Mouse (Mus musculus): ENCODE measurements around the gene Fam228a. TPM values are rescaled to one million over a fixed set of nuclear protein-coding genes. Genes with fewer than 3 reads are reported as not detected.

Gene Fam228a
- polyA plus RNA-seq, 1 experiment from 2014 or later = 0.52 TPM

GRCm38 (mm10) chr12:4685441-4685840 lies 52.8 kb downstream of the Fam228a start:
- Histone ChIP-seq H3K27ac (no peak overlapping the region), H3K9me3 (no peaks in the 10 kb centered on the region), H3K9ac (no peak overlapping the region), H3K4me1 (no peaks in the 10 kb centered on the region), H3K4me3 (no peak overlapping the region), H3K4me2 (no peak overlapping the region), H3K36me3 (no peaks in the 10 kb centered on the region), H3K27me3 (no peaks in the 10 kb centered on the region)
- 85% methylated on average over 4 of the region's 4 CpGs for WGBS
- no peak for ATAC-seq (ENCODE audit: borderline replicate concordance, extremely low read depth, low FRiP score, low TSS enrichment)

DNA sequence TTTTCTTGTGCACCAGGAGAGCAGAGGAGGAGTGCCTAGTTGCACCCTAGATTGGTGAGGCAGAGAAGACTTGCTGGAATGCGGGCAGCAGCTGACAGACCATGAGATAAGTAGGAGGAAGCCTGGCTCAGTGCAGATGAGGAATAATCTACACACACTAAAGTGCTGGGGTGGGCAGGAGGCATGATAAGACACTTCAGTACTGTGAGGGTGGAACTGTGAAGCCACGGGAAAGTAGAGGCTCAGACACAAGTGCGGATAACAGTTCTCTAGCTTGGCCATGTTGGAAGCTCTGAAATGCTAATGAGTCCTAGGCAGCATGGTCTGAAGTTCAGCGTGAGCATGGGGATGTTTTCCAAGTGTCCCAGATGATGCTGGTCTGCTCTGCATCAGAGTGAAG lies 58.3 kb downstream of the Fam228a start:
- no peak overlapping the region for H3K9ac ChIP-seq
- no peak overlapping the region for H3K27ac ChIP-seq

GRCm38 (mm10) chr12:4676336-4676735 lies 61.9 kb downstream of the Fam228a start:
- H3K36me3 ChIP-seq = peaks cover 54% of the 10 kb centered on the region
- H3K4me3 ChIP-seq = no peak overlapping the region
- WGBS = 78% methylated on average over 1 of the region's 1 CpGs
- H3K27ac ChIP-seq = no peak overlapping the region
- no peak overlapping the region for H3K4me2 ChIP-seq
- H3K4me1 ChIP-seq = no peaks in the 10 kb centered on the region
- H3K9ac ChIP-seq = no peak overlapping the region
- ATAC-seq (ENCODE audit: borderline replicate concordance, extremely low read depth, low FRiP score, low TSS enrichment) = no peak
- no peaks in the 10 kb centered on the region for H3K27me3 ChIP-seq
- no peaks in the 10 kb centered on the region for H3K9me3 ChIP-seq

More for the DNA sequence above, 58.3 kb downstream of the Fam228a start:
- Histone ChIP-seq H3K9me3 (no peaks in the 10 kb centered on the region), H3K4me2 (no peak overlapping the region), H3K4me3 (no peak overlapping the region), H3K27me3 (no peaks in the 10 kb centered on the region), H3K4me1 (no peaks in the 10 kb centered on the region), H3K36me3 (peaks cover 29% of the 10 kb centered on the region)
- ATAC-seq (ENCODE audit: borderline replicate concordance, extremely low read depth, low FRiP score, low TSS enrichment) = no peak; the same call in 1 of the 2 replicates
- 60% methylated on average over 4 of the region's 4 CpGs for WGBS

DNA sequence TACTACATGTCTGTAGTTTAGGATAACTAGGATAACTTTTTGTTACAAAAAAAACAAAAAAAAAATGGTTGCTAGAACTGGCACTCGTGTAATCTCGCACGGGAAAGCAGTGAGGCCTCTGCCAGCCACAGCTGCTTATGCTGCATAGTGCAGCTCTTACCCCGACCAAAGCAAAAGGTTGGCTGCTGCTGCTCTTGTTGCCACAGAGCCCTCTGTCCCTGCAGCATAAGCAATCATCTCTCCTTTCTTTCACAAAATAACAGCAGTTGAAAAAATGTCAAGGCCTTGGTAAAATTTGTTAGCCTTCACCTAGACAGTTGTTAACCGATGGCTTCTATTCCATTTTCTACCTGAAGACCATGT lies 72.6 kb downstream of the Fam228a start:
- 73% methylated on average over 5 of the region's 5 CpGs for WGBS
- H3K4me2 ChIP-seq = no peak overlapping the region
- no peak overlapping the region for H3K27ac ChIP-seq
- no peaks in the 10 kb centered on the region for H3K27me3 ChIP-seq
- no peak overlapping the region for H3K9ac ChIP-seq
- H3K4me1 ChIP-seq = no peaks in the 10 kb centered on the region
- H3K4me3 ChIP-seq = no peak overlapping the region
- peaks cover 38% of the 10 kb centered on the region for H3K36me3 ChIP-seq
- no peak for ATAC-seq (ENCODE audit: borderline replicate concordance, extremely low read depth, low FRiP score, low TSS enrichment)
- H3K9me3 ChIP-seq = no peaks in the 10 kb centered on the region

DNA sequence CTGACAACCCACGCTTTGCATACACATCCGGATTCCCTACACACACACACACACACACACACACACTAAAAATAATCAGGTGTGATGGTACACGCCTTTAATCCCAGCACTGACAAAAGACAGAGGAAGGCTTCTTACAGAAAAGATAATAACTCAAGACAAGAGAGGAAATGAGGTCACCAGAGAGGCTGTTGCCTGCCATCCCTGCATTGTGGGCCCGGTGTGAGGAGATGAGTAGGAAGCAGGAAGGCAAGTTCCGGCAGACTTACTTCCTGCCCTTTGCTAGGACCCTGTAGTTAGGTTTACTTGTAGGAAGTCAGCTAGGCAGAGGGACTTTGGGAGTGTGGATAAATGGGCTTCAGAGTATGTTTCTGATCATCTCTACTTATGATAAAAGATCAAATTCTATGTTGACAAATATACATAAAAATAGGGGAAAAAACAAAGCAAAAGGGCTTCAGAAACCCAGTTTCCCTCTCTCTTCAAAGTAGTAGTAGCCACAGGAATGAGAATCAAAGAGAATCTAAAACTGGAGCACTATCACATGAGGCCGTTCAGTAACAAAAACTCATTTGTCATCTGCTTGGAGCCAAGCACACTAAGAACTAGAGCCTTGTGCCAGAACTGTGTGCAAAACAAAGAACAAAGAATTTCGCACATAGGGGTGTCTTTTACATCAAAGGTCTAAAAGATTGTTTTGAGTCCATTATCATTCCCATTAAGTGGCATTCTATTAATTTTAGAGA lies 73.1 kb downstream of the Fam228a start:
- no peaks in the 10 kb centered on the region for H3K27me3 ChIP-seq
- peaks cover 41% of the 10 kb centered on the region for H3K36me3 ChIP-seq
- H3K27ac ChIP-seq = no peak overlapping the region
- no peak overlapping the region for H3K4me3 ChIP-seq
- H3K4me2 ChIP-seq = no peak overlapping the region
- H3K9me3 ChIP-seq = no peaks in the 10 kb centered on the region
- ATAC-seq (ENCODE audit: borderline replicate concordance, extremely low read depth, low FRiP score, low TSS enrichment) = no peak
- WGBS = 48% methylated on average over 7 of the region's 7 CpGs
- no peak overlapping the region for H3K9ac ChIP-seq
- H3K4me1 ChIP-seq = no peaks in the 10 kb centered on the region

Other genes starting within 250 kb of the Fam228a start
- gene Itsn2, start 145.8 kb downstream of the Fam228a start, polyA plus RNA-seq (2015; fragmentation: Nextera tagmentation; extraction: Ambion mirVana) = 37.9 and 42.2 TPM in 2 replicates
- not detected in 2 replicates for gene Gm3625, start 145.5 kb downstream of the Fam228a start, polyA plus RNA-seq (2015; fragmentation: Nextera tagmentation; extraction: Ambion mirVana)
- gene Pfn4, start 30.6 kb upstream of the Fam228a start, polyA plus RNA-seq (2015; fragmentation: Nextera tagmentation; extraction: Ambion mirVana) = 1.7 and 1.8 TPM in 2 replicates
- 1.5 and 2.5 TPM in 2 replicates for gene Fam228b, start 30.8 kb upstream of the Fam228a start, polyA plus RNA-seq (2015; fragmentation: Nextera tagmentation; extraction: Ambion mirVana)
- 169 and 188 TPM in 2 replicates for gene Sf3b6, start 79.1 kb upstream of the Fam228a start, polyA plus RNA-seq (2015; fragmentation: Nextera tagmentation; extraction: Ambion mirVana)
- gene Fkbp1b, start 103.2 kb upstream of the Fam228a start, polyA plus RNA-seq (2015; fragmentation: Nextera tagmentation; extraction: Ambion mirVana) = 7.4 and 8.5 TPM in 2 replicates
- gene Wdcp, start 104.9 kb upstream of the Fam228a start, polyA plus RNA-seq (2015; fragmentation: Nextera tagmentation; extraction: Ambion mirVana) = 16.7 and 18.9 TPM in 2 replicates
- gene Mfsd2b, start 135.9 kb upstream of the Fam228a start, polyA plus RNA-seq (2015; fragmentation: Nextera tagmentation; extraction: Ambion mirVana) = 2.1 and 2.2 TPM in 2 replicates
- 28.4 and 31.3 TPM in 2 replicates for gene Ubxn2a, start 169.3 kb upstream of the Fam228a start, polyA plus RNA-seq (2015; fragmentation: Nextera tagmentation; extraction: Ambion mirVana)
- 9.5 and 10.3 TPM in 2 replicates for gene Atad2b, start 178.9 kb upstream of the Fam228a start, polyA plus RNA-seq (2015; fragmentation: Nextera tagmentation; extraction: Ambion mirVana)